Mouse (Mus musculus) kidney, adult 9 months (tissue): ENCODE data around the gene Pla2g15.
"Not testable (repeated sequence)": the region's sequence is repeated elsewhere in the genome, so short reads cannot be mapped to it uniquely, and the experiment has no call there.

Source experiments
- DNase-seq: peaks from one replicate; pipeline ENCODE4 v3.0.0; 2022

The Pla2g15 gene

GRCm38 (mm10) chr8:106169934-106170480 is 19.8 kb downstream of the Pla2g15 start:
- no peak for DNase-seq

- DNase-seq, result no peak
These were observed 23.4 kb downstream of the Pla2g15 start for GRCm38 (mm10) chr8:106173566-106173965.

GRCm38 (mm10) chr8:106176891-106177290 is 26.7 kb downstream of the Pla2g15 start:
- DNase-seq, result no peak

- DNase-seq, result no peak
These were observed 27.4 kb downstream of the Pla2g15 start for GRCm38 (mm10) chr8:106177594-106177993.

GRCm38 (mm10) chr8:106178428-106178827 is 28.2 kb downstream of the Pla2g15 start:
- DNase-seq, result no peak

- DNase-seq, result no peak
These were observed 35.5 kb downstream of the Pla2g15 start for GRCm38 (mm10) chr8:106185628-106186270.

GRCm38 (mm10) chr8:106186394-106186793 is 36.2 kb downstream of the Pla2g15 start:
- no peak for DNase-seq

GRCm38 (mm10) chr8:106189162-106189561 is 39.0 kb downstream of the Pla2g15 start:
- DNase-seq, result no peak

- DNase-seq, result no peak
These were observed 41.4 kb downstream of the Pla2g15 start for GRCm38 (mm10) chr8:106191639-106192038.

- DNase-seq, result no peak
These were observed 43.0 kb downstream of the Pla2g15 start for GRCm38 (mm10) chr8:106193162-106193561.

GRCm38 (mm10) chr8:106194062-106194461 is 43.9 kb downstream of the Pla2g15 start:
- no peak for DNase-seq

GRCm38 (mm10) chr8:106198741-106199140 is 48.5 kb downstream of the Pla2g15 start:
- DNase-seq, result peak; percentile 53

- not testable (repeated sequence) for DNase-seq
These were observed 49.4 kb downstream of the Pla2g15 start for GRCm38 (mm10) chr8:106199596-106199995.

GRCm38 (mm10) chr8:106210035-106210731 is 60.0 kb downstream of the Pla2g15 start:
- no peak for DNase-seq

- DNase-seq, result peak; percentile 95
These were observed 60.7 kb downstream of the Pla2g15 start, which contains the start of the genes Slc7a6os and Prmt7 for GRCm38 (mm10) chr8:106210821-106211345. TSS of gene Slc7a6os (minus strand) at chr8:106210935. TSS of gene Prmt7 (plus strand) at chr8:106210936.

GRCm38 (mm10) chr8:106211421-106211820 is 61.2 kb downstream of the Pla2g15 start:
- DNase-seq, result no peak

GRCm38 (mm10) chr8:106213959-106214358 is 63.8 kb downstream of the Pla2g15 start:
- DNase-seq, result no peak
